Mouse (Mus musculus): ENCODE measurements around the gene Vps4a. TPM values are rescaled to one million over a fixed set of nuclear protein-coding genes. Genes with fewer than 3 reads are reported as not detected.

The Vps4a gene
- total and polyA plus RNA-seq, 3 experiments = 38.1 to 43.2 TPM; not detected in 1

GRCm38 (mm10) chr8:107023479-107023878 lies 7.5 kb upstream of the Vps4a start:
- Histone ChIP-seq H3K79me2 (ENCODE audit: control insufficient read depth, insufficient read depth, low read length, poor library complexity) (no peaks in the 10 kb centered on the region), H3K9me3 (replicated peaks; ENCODE audit: insufficient read depth, low read length) (no peaks in the 10 kb centered on the region), H3K27me3 (ENCODE audit: control insufficient read depth in 1 of 2, insufficient read depth in 2 of 2, low read length in 2 of 2) (no peaks in the 10 kb centered on the region; a peak in 1 of 4 replicates), H3K4me3 (ENCODE audit: control insufficient read depth in 1 of 2, insufficient read depth in 1 of 2, low read depth in 2 of 2, low read length in 2 of 2) (no peak overlapping the region), H3K9ac (ENCODE audit: control insufficient read depth, low read depth, low read length, poor library complexity, severe bottlenecking) (no peak overlapping the region), H3K27ac (ENCODE audit: control insufficient read depth, low read depth, low read length) (no peak overlapping the region), H3K36me3 (ENCODE audit: control insufficient read depth in 1 of 2, insufficient read depth in 2 of 2, low read length in 2 of 2) (no peaks in the 10 kb centered on the region), H3K4me1 (ENCODE audit: control insufficient read depth in 1 of 2, insufficient read depth in 2 of 2, low read length in 2 of 2) (no peaks in the 10 kb centered on the region)
- no peak for TF ChIP-seq MAFK (IDR thresholded peaks at IDR 0.05; ENCODE audit: borderline replicate concordance, low read depth, low read length)
- TF ChIP-seq USF2 (IDR thresholded peaks at IDR 0.05; ENCODE audit: borderline replicate concordance in 1 of 2, insufficient read depth in 1 of 2, low read depth in 1 of 2, low read length in 2 of 2) = no peak
- no peak for TF ChIP-seq E2F4 (IDR thresholded peaks at IDR 0.05; ENCODE audit: borderline replicate concordance, low read depth, low read length)
- no peak for TF ChIP-seq USF1 (IDR thresholded peaks at IDR 0.05; ENCODE audit: low read depth, low read length)
- no peak for TF ChIP-seq POLR2A (IDR thresholded peaks at IDR 0.05; ENCODE audit: control insufficient read depth in 1 of 2, insufficient read depth in 1 of 2, low read depth in 1 of 2, low read length in 2 of 2, poor library complexity in 1 of 2)
- no peak for TF ChIP-seq HCFC1 (IDR thresholded peaks at IDR 0.05; ENCODE audit: low read depth, low read length)
- TF ChIP-seq GABPA (IDR thresholded peaks at IDR 0.05; ENCODE audit: low read depth, low read length) = no peak
- TF ChIP-seq ZNF384 (IDR thresholded peaks at IDR 0.05; ENCODE audit: low read depth, low read length) = no peak
- TF ChIP-seq SIN3A (IDR thresholded peaks at IDR 0.05; ENCODE audit: low read length) = no peak
- TF ChIP-seq SMC3 (IDR thresholded peaks at IDR 0.05; ENCODE audit: low read depth, low read length) = no peak
- no peak for TF ChIP-seq TAL1 (IDR thresholded peaks at IDR 0.05; ENCODE audit: low read length)
- no peak for TF ChIP-seq CHD2 (IDR thresholded peaks at IDR 0.05; ENCODE audit: low read length)
- no peak for TF ChIP-seq ELF1 (IDR thresholded peaks at IDR 0.05; ENCODE audit: low read depth, low read length)
- TF ChIP-seq ETS1 (IDR thresholded peaks at IDR 0.05; ENCODE audit: low read depth, low read length) = no peak
- no peak for DNase-seq (ENCODE audit: low read depth, low spot score)

GRCm38 (mm10) chr8:107029310-107029709 lies 1.7 kb upstream of the Vps4a start:
- H3K27ac ChIP-seq (ENCODE audit: control insufficient read depth, low read depth, low read length) = no peak overlapping the region
- no peak for DNase-seq (ENCODE audit: low read depth, low spot score)
- H3K4me1 ChIP-seq (ENCODE audit: control insufficient read depth in 1 of 2, insufficient read depth in 2 of 2, low read length in 2 of 2) = peaks cover 0 to 20% of the 10 kb centered on the region in 2 experiments; a peak in 3 of 4 replicates
- no peaks in the 10 kb centered on the region for H3K9me3 ChIP-seq (replicated peaks; ENCODE audit: insufficient read depth, low read length)
- TF ChIP-seq KAT2A (conservative IDR thresholded peaks at IDR 0.05; ENCODE audit: low read depth, low read length) = no peak
- TF ChIP-seq RCOR1 (IDR thresholded peaks at IDR 0.05; ENCODE audit: low read depth, low read length) = no peak
- no peak for TF ChIP-seq USF2 (IDR thresholded peaks at IDR 0.05; ENCODE audit: borderline replicate concordance in 1 of 2, insufficient read depth in 1 of 2, low read depth in 1 of 2, low read length in 2 of 2)
- TF ChIP-seq BHLHE40 (IDR thresholded peaks at IDR 0.05; ENCODE audit: borderline replicate concordance, low read depth, low read length) = no peak
- peaks cover 12% of the 10 kb centered on the region for H3K79me2 ChIP-seq (ENCODE audit: control insufficient read depth, insufficient read depth, low read length, poor library complexity)
- peaks cover 0 to 22% of the 10 kb centered on the region in 2 experiments; a peak in 2 of 4 replicates for H3K36me3 ChIP-seq (ENCODE audit: control insufficient read depth in 1 of 2, insufficient read depth in 2 of 2, low read length in 2 of 2)
- no peaks in the 10 kb centered on the region for H3K27me3 ChIP-seq (ENCODE audit: control insufficient read depth in 1 of 2, insufficient read depth in 2 of 2, low read length in 2 of 2)
- no peak overlapping the region for H3K9ac ChIP-seq (ENCODE audit: control insufficient read depth, low read depth, low read length, poor library complexity, severe bottlenecking)
- H3K4me3 ChIP-seq (ENCODE audit: control insufficient read depth in 1 of 2, insufficient read depth in 1 of 2, low read depth in 2 of 2, low read length in 2 of 2) = no peak overlapping the region

Data from MEL (cell line).